Mouse (Mus musculus) forebrain, postnatal 0 days (tissue): ENCODE measurements around the gene Alas2. TPM values are rescaled to one million over a fixed set of nuclear protein-coding genes. Genes with fewer than 3 reads are reported as not detected.

Source experiments
- ATAC-seq: fragments of 200-750 bp; cut with Nextera tagmentation; 2 replicates; pipeline ENCODE4 v1.8.0; 2017; ENCODE audit warnings: mild to moderate bottlenecking, moderate library complexity
- DNase-seq: peaks from one replicate; pipeline ENCODE4 v3.0.0-alpha.2; 2015
- H3K27ac ChIP-seq: fragments of 300-500 bp; sonication (generic); 2 replicates; pipeline ENCODE4 v1.5.1; 2014; ENCODE audit warnings: low read depth, mild to moderate bottlenecking, antibody characterized with exemption, low read length, moderate library complexity, mixed read lengths
- H3K27me3 ChIP-seq: fragments of 300-500 bp; sonication (generic); 2 replicates; pipeline ENCODE4 v1.6.1; 2014; ENCODE audit warnings: mild to moderate bottlenecking, low read length, mixed read lengths; ENCODE audit not compliant: insufficient read depth
- H3K36me3 ChIP-seq: fragments of 300-500 bp; sonication (generic); 2 replicates; pipeline ENCODE4 v1.6.1; 2014; ENCODE audit warnings: mild to moderate bottlenecking, moderate library complexity; ENCODE audit not compliant: insufficient read depth
- H3K4me1 ChIP-seq: fragments of 300-500 bp; sonication (generic); 2 replicates; pipeline ENCODE4 v1.6.1; 2014; ENCODE audit warnings: antibody characterized with exemption; ENCODE audit not compliant: insufficient read depth
- H3K4me2 ChIP-seq: fragments of 300-500 bp; sonication (generic); 2 replicates; pipeline ENCODE4 v1.6.1; 2014; ENCODE audit warnings: low read depth, mild to moderate bottlenecking, moderate library complexity
- H3K4me3 ChIP-seq: fragments of 300-500 bp; sonication (generic); 2 replicates; pipeline ENCODE4 v1.5.1; 2014; ENCODE audit warnings: low read depth, low read length, mixed read lengths
- H3K9ac ChIP-seq: fragments of 300-500 bp; sonication (generic); 2 replicates; pipeline ENCODE4 v1.6.1; 2014; ENCODE audit warnings: mild to moderate bottlenecking
- H3K9me3 ChIP-seq: fragments of 300-500 bp; sonication (generic); 2 replicates; pipeline ENCODE4 v1.6.1; 2016; ENCODE audit warnings: low read length
- CTCF ChIP-seq: sonication (generic); IDR thresholded peaks from 2 replicates; pipeline ENCODE4 v1.5.1; 2016; ENCODE audit warnings: antibody characterized with exemption, control low read depth, low read depth
- WGBS: fragments of 180-500 bp; shearing (Covaris S2); extraction: QIAGEN DNeasy Blood & Tissue Kit; methylation state at CpG from one replicate; pipeline ENCODE4 v1.1.7; 2014; 5-methylcytosine and 5-hydroxymethylcytosine counted together
- microRNA-seq, 2 experiments: library from miRNA; unstranded; fragments of <30 nt; microRNA quantifications; one replicate each; pipeline ENCODE4; 2016
- polyA plus RNA-seq: library from polyadenylated mRNA; unstranded; fragments of >200 nt; fragmentation: Nextera tagmentation; extraction: Ambion mirVana; gene quantifications from 2 replicates; pipeline ENCODE4 v1.2.1, GENCODE M21; 2015
- total RNA-seq: library from RNA; depleted of rRNA; stranded (reverse); fragments of >200 nt; gene quantifications from 2 replicates; pipeline ENCODE4 v1.2.3, GENCODE M21; 2014; rRNA removed

The Alas2 gene
- total and polyA plus RNA-seq, 2 experiments from 2014 or later = 7.7 to 8.9 TPM

- ATAC-seq (peak; percentile 98), DNase-seq (peak; percentile 81)
- peak within 1 kb of the TSS; percentile 46 for H3K4me3 ChIP-seq
- no peaks in the 10 kb centered on the region for H3K27me3 ChIP-seq
- H3K27ac ChIP-seq = peak within 1 kb of the TSS; percentile 83
- H3K36me3 ChIP-seq = no peaks in the 10 kb centered on the region
- peak; percentile 55 for TF ChIP-seq CTCF
- H3K9ac ChIP-seq = peak within 1 kb of the TSS; percentile 63
- WGBS = 28% methylated on average over 35 of the region's 35 CpGs
- no peaks in the 10 kb centered on the region for H3K4me1 ChIP-seq
- H3K4me2 ChIP-seq = peak within 1 kb of the TSS; percentile 51
- H3K9me3 ChIP-seq = no peaks in the 10 kb centered on the region
Measured at GRCm38 (mm10) chrX:150588023-150588764, 41.0 kb downstream of the Alas2 start, which contains the start of gene Pfkfb1. TSS of gene Pfkfb1 (plus strand) at chrX:150588229.

- H3K9ac ChIP-seq = no peak within 1 kb of the TSS
- TF ChIP-seq CTCF = no peak
- ATAC-seq (no peak), DNase-seq (no peak)
- H3K4me3 ChIP-seq = peak within 1 kb of the TSS; percentile 46; the same call in 1 of the 2 replicates
- 78% methylated on average over 5 of the region's 5 CpGs for WGBS
- no peak within 1 kb of the TSS for H3K27ac ChIP-seq
- H3K27me3 ChIP-seq = no peaks in the 10 kb centered on the region
- H3K4me2 ChIP-seq = peak within 1 kb of the TSS; percentile 51
- H3K36me3 ChIP-seq = no peaks in the 10 kb centered on the region
- no peaks in the 10 kb centered on the region for H3K4me1 ChIP-seq
- no peaks in the 10 kb centered on the region for H3K9me3 ChIP-seq
Measured at GRCm38 (mm10) chrX:150589696-150590095, 42.5 kb downstream of the Alas2 start, which contains the start of gene Apex2. TSS of gene Apex2 (minus strand) at chrX:150589868.

- Histone ChIP-seq H3K27me3 (no peaks in the 10 kb centered on the region), H3K4me2 (no peak overlapping the region), H3K27ac (no peak overlapping the region), H3K36me3 (no peaks in the 10 kb centered on the region), H3K9me3 (no peaks in the 10 kb centered on the region), H3K4me3 (no peak overlapping the region), H3K4me1 (no peaks in the 10 kb centered on the region), H3K9ac (no peak overlapping the region)
- no peak for ATAC-seq
- WGBS = 85% methylated on average over 12 of the region's 12 CpGs
- DNase-seq = no peak
- no peak for TF ChIP-seq CTCF
Measured at GRCm38 (mm10) chrX:150593266-150594035, 46.3 kb downstream of the Alas2 start.

GRCm38 (mm10) chrX:150594176-150594575, 47.0 kb downstream of the Alas2 start:
- Histone ChIP-seq H3K27me3 (no peaks in the 10 kb centered on the region), H3K27ac (no peak overlapping the region), H3K4me2 (no peak overlapping the region), H3K9me3 (no peaks in the 10 kb centered on the region), H3K4me1 (no peaks in the 10 kb centered on the region), H3K4me3 (no peak overlapping the region), H3K36me3 (no peaks in the 10 kb centered on the region), H3K9ac (no peak overlapping the region)
- TF ChIP-seq CTCF = no peak
- DNase-seq (no peak), ATAC-seq (no peak)
- WGBS = 95% methylated on average over 3 of the region's 3 CpGs

- TF ChIP-seq CTCF = no peak
- Histone ChIP-seq H3K4me2 (no peak overlapping the region), H3K4me1 (no peaks in the 10 kb centered on the region), H3K27me3 (no peaks in the 10 kb centered on the region), H3K9me3 (no peaks in the 10 kb centered on the region), H3K27ac (no peak overlapping the region), H3K4me3 (no peak overlapping the region), H3K9ac (no peak overlapping the region), H3K36me3 (no peaks in the 10 kb centered on the region)
- WGBS = 75% methylated on average over 9 of the region's 9 CpGs
- ATAC-seq = no peak
- no peak for DNase-seq
Measured at GRCm38 (mm10) chrX:150595016-150595760, 48.0 kb downstream of the Alas2 start.

GRCm38 (mm10) chrX:150598882-150599281, 51.7 kb downstream of the Alas2 start:
- Histone ChIP-seq H3K4me3 (no peak overlapping the region), H3K4me1 (no peaks in the 10 kb centered on the region), H3K36me3 (no peaks in the 10 kb centered on the region), H3K4me2 (no peak overlapping the region), H3K27me3 (no peaks in the 10 kb centered on the region), H3K9ac (no peak overlapping the region), H3K9me3 (no peaks in the 10 kb centered on the region), H3K27ac (no peak overlapping the region)
- ATAC-seq = no peak
- DNase-seq = no peak
- 82% methylated on average over 2 of the region's 2 CpGs for WGBS
- no peak for TF ChIP-seq CTCF

Small RNA genes within 50 kb of the gene (microRNA-seq; reads per million reads assigned to microRNA genes)
- 0 reads per million in 2 experiments for gene Mir3620

Other genes with a start within 250 kb of the Alas2 start
- gene Tmem29, start 88.2 kb upstream of the Alas2 start, total RNA-seq = 46.8 and 56.9 TPM in 2 replicates
- 68.5 and 69.6 TPM in 2 replicates for gene Tmem29, start 88.2 kb upstream of the Alas2 start, polyA plus RNA-seq
- 2.0 and 3.9 TPM in 2 replicates for gene Pfkfb1, start 40.9 kb downstream of the Alas2 start, total RNA-seq
- 4.0 and 4.2 TPM in 2 replicates for gene Pfkfb1, start 40.9 kb downstream of the Alas2 start, polyA plus RNA-seq
- 22.9 and 24.0 TPM in 2 replicates for gene Apex2, start 42.5 kb downstream of the Alas2 start, total RNA-seq
- gene Apex2, start 42.5 kb downstream of the Alas2 start, polyA plus RNA-seq = 9.7 and 14.1 TPM in 2 replicates
- 127 and 186 TPM in 2 replicates for gene Tro, start 110.2 kb downstream of the Alas2 start, total RNA-seq
- gene Tro, start 110.2 kb downstream of the Alas2 start, polyA plus RNA-seq = 51.8 and 61.8 TPM in 2 replicates